Mouse (Mus musculus): Measurements from ENCODE around the gene Arrdc5. TPM values are rescaled to one million over a fixed set of nuclear protein-coding genes. Genes with fewer than 3 reads are reported as not detected.

Arrdc5 gene
- polyA plus RNA-seq, 1 experiment from 2014 or later, result not detected

DNA sequence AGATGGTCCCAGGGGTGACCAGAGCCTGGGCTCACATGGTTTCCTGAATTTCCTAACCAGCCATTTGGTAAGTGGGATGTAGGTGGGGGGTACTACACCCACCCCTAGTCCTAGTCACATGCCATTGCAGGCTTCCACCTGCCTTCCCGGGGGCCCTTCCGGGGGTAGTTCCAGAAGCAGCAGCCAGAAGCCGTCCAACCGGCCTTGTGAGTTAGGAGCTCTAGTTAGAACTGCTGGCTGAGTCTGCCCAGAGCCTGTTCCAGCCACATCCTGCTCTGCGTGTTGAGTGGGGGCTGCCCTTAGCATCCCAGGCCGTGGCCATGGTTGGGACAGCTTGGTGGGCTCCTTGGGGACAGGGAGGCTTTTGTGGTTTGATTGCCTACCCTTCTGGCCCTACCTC is 8.0 kb upstream of the Arrdc5 start:
- Histone ChIP-seq H3K4me3 (ENCODE audit: low read depth, low read length) (no peak overlapping the region), H3K4me2 (ENCODE audit: low read depth, low read length) (no peak overlapping the region), H3K9me3 (ENCODE audit: control insufficient read depth, low read length) (no peaks in the 10 kb centered on the region), H3K36me3 (ENCODE audit: control insufficient read depth, insufficient read depth, low read length) (no peaks in the 10 kb centered on the region), H3K27me3 (ENCODE audit: control insufficient read depth, insufficient read depth, low read length) (no peaks in the 10 kb centered on the region), H3K27ac (ENCODE audit: low read depth, low read length) (no peak overlapping the region), H3K9ac (replicated peaks; ENCODE audit: low read depth, low read length) (no peak overlapping the region), H3K4me1 (ENCODE audit: control insufficient read depth, insufficient read depth, low read length) (peaks cover 9% of the 10 kb centered on the region; the same call in 1 of the 2 replicates)
- ATAC-seq (ENCODE audit: low read depth), result no peak
- WGBS, result 78% methylated on average over 6 of the region's 6 CpGs

DNA sequence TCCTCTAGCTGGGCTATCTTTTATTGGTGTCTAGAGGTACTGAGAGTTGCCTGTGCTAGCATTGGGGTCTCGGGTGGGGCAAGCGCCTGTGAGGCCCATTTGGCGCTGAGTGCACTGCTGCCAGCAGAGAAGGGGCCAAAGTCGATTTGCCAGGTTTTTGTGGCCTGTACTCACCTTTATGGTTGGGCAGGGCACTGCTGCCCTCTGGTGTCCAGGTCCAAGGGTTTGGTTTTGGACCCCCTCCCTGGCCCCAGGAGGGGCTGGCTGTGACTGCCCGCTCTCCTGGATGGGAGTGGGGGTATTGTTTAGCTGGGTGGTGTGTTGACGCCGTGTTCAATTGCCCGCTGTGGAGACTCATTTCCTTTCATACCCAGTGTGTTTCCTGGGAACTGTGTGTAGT is 5.7 kb upstream of the Arrdc5 start:
- 72% methylated on average over 8 of the region's 8 CpGs for WGBS
- ATAC-seq (ENCODE audit: low read depth), result no peak
- Histone ChIP-seq H3K4me2 (ENCODE audit: low read depth, low read length) (no peak overlapping the region), H3K9me3 (ENCODE audit: control insufficient read depth, low read length) (no peaks in the 10 kb centered on the region), H3K9ac (replicated peaks; ENCODE audit: low read depth, low read length) (no peak overlapping the region), H3K27ac (ENCODE audit: low read depth, low read length) (no peak overlapping the region), H3K36me3 (ENCODE audit: control insufficient read depth, insufficient read depth, low read length) (no peaks in the 10 kb centered on the region), H3K27me3 (ENCODE audit: control insufficient read depth, insufficient read depth, low read length) (no peaks in the 10 kb centered on the region), H3K4me1 (ENCODE audit: control insufficient read depth, insufficient read depth, low read length) (peaks cover 9% of the 10 kb centered on the region; the same call in 1 of the 2 replicates), H3K4me3 (ENCODE audit: low read depth, low read length) (no peak overlapping the region)

DNA sequence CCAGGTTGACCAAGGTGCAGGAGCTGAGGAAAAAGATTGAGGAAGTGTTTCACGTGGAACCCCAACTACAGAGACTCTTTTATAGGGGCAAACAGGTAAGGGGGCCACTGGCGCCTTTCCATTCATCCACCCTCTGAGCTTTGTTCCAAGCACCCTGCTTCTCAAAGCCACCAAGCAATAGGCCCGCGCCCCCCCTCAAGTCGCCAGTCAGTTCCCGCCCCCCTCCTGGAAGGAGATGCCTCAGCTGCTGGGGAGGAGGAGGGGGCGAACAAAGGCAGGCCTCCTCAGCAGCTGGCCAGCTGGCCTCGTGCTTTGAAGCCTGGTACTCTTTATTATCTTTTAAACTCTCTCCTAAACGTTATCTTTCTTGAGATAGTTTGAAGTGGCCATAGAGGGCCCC is 5.1 kb upstream of the Arrdc5 start:
- no peaks in the 10 kb centered on the region for H3K9me3 ChIP-seq (ENCODE audit: control insufficient read depth, low read length)
- H3K9ac ChIP-seq (replicated peaks; ENCODE audit: low read depth, low read length), result no peak overlapping the region
- 20% methylated on average over 9 of the region's 9 CpGs for WGBS
- no peak for ATAC-seq (ENCODE audit: low read depth)
- no peaks in the 10 kb centered on the region for H3K36me3 ChIP-seq (ENCODE audit: control insufficient read depth, insufficient read depth, low read length)
- H3K4me3 ChIP-seq (ENCODE audit: low read depth, low read length), result no peak overlapping the region; the same call in 1 of the 2 replicates
- no peak overlapping the region for H3K27ac ChIP-seq (ENCODE audit: low read depth, low read length)
- peaks cover 9% of the 10 kb centered on the region; the same call in 1 of the 2 replicates for H3K4me1 ChIP-seq (ENCODE audit: control insufficient read depth, insufficient read depth, low read length)
- H3K27me3 ChIP-seq (ENCODE audit: control insufficient read depth, insufficient read depth, low read length), result no peaks in the 10 kb centered on the region
- H3K4me2 ChIP-seq (ENCODE audit: low read depth, low read length), result peak overlapping the region; percentile 75

DNA sequence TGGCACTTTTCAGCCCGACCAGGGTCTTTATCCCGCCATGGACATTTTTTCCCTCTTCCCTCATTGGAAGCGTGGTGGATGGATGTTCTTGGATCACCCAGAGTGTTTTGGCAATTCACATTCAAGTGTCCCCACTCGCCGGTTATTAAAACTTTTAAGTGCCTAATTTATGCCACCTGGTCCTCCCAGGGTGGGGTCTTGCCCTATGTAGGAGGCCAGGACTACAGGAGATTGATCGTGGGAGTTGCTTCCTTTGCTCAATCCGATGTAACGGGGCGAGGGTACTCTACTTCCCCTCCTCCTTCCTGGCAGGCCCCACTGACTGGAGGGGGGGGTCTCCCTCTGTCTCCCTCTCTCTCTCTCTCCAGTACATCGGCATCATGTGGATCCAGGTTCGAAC is 4.6 kb upstream of the Arrdc5 start:
- Histone ChIP-seq H3K4me2 (ENCODE audit: low read depth, low read length) (peak overlapping the region; percentile 75), H3K27me3 (ENCODE audit: control insufficient read depth, insufficient read depth, low read length) (no peaks in the 10 kb centered on the region), H3K27ac (ENCODE audit: low read depth, low read length) (no peak overlapping the region), H3K9ac (replicated peaks; ENCODE audit: low read depth, low read length) (0 out of 2 replicates have a peak overlapping the region, but pooled peaks have one; percentile 44), H3K9me3 (ENCODE audit: control insufficient read depth, low read length) (no peaks in the 10 kb centered on the region), H3K36me3 (ENCODE audit: control insufficient read depth, insufficient read depth, low read length) (no peaks in the 10 kb centered on the region), H3K4me1 (ENCODE audit: control insufficient read depth, insufficient read depth, low read length) (peaks cover 9% of the 10 kb centered on the region; the same call in 1 of the 2 replicates), H3K4me3 (ENCODE audit: low read depth, low read length) (peak overlapping the region; percentile 61)
- 8% methylated on average over 11 of the region's 11 CpGs for WGBS
- no peak for ATAC-seq (ENCODE audit: low read depth)

GRCm38 (mm10) chr17:56303847-56304586 is 3.9 kb upstream of the Arrdc5 start:
- Histone ChIP-seq H3K4me1 (ENCODE audit: control insufficient read depth, insufficient read depth, low read length) (peaks cover 9% of the 10 kb centered on the region; the same call in 1 of the 2 replicates), H3K36me3 (ENCODE audit: control insufficient read depth, insufficient read depth, low read length) (no peaks in the 10 kb centered on the region), H3K9me3 (ENCODE audit: control insufficient read depth, low read length) (no peaks in the 10 kb centered on the region), H3K9ac (replicated peaks; ENCODE audit: low read depth, low read length) (peak overlapping the region; percentile 44), H3K4me3 (ENCODE audit: low read depth, low read length) (peak overlapping the region; percentile 61), H3K4me2 (ENCODE audit: low read depth, low read length) (peak overlapping the region; percentile 75), H3K27me3 (ENCODE audit: control insufficient read depth, insufficient read depth, low read length) (no peaks in the 10 kb centered on the region), H3K27ac (ENCODE audit: low read depth, low read length) (no peak overlapping the region)
- under 1% methylated on average over 68 of the region's 68 CpGs for WGBS
- peak; percentile 95 for ATAC-seq (ENCODE audit: low read depth)

DNA sequence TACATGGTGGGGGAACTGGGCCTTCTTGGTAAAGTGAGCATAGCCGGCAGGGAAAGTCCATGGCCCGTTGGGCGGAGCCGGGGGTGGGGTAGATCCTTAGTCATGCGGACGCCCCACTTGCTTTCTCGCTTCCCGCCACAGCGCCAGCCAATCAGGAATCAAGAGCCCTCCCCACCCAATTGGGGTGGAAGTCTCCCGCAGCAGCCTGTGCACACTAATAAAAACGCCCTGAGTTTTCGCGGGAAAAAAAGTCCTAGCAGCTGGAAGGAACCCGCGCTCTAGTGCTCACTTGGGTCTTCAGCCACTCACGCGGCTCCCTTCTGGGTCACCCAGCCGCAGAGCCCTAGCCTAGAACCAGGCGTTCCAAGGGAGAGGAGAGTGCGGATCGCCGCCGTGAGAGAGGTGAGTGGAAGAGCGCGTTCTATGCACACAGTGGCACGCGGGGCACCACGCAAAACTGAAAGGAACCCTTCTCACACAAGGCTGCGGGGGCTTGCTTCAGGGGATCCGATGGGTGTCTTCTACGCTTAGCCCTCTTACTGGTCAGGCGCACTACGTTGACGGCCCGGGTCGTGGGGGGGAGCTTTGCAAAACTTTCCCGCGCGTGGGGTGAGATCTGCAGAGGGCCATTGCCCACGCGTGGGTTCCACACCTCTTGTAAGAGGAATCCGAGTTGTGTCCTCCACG is 3.2 kb upstream of the Arrdc5 start, which contains the start of gene Uhrf1:
TSS of gene Uhrf1 (plus strand) at position 162 of the 687 bp plus-strand sequence.
- no peaks in the 10 kb centered on the region for H3K27me3 ChIP-seq (ENCODE audit: control insufficient read depth, insufficient read depth, low read length)
- no peaks in the 10 kb centered on the region for H3K36me3 ChIP-seq (ENCODE audit: control insufficient read depth, insufficient read depth, low read length)
- WGBS, result under 1% methylated on average over 43 of the region's 43 CpGs
- H3K4me2 ChIP-seq (ENCODE audit: low read depth, low read length), result peak within 1 kb of the TSS; percentile 75
- H3K9ac ChIP-seq (replicated peaks; ENCODE audit: low read depth, low read length), result peak within 1 kb of the TSS; percentile 44
- H3K4me3 ChIP-seq (ENCODE audit: low read depth, low read length), result peak within 1 kb of the TSS; percentile 61
- no peak within 1 kb of the TSS for H3K27ac ChIP-seq (ENCODE audit: low read depth, low read length)
- peak; percentile 31 for ATAC-seq (ENCODE audit: low read depth)
- H3K4me1 ChIP-seq (ENCODE audit: control insufficient read depth, insufficient read depth, low read length), result peaks cover 9% of the 10 kb centered on the region; the same call in 1 of the 2 replicates
- H3K9me3 ChIP-seq (ENCODE audit: control insufficient read depth, low read length), result no peaks in the 10 kb centered on the region

DNA sequence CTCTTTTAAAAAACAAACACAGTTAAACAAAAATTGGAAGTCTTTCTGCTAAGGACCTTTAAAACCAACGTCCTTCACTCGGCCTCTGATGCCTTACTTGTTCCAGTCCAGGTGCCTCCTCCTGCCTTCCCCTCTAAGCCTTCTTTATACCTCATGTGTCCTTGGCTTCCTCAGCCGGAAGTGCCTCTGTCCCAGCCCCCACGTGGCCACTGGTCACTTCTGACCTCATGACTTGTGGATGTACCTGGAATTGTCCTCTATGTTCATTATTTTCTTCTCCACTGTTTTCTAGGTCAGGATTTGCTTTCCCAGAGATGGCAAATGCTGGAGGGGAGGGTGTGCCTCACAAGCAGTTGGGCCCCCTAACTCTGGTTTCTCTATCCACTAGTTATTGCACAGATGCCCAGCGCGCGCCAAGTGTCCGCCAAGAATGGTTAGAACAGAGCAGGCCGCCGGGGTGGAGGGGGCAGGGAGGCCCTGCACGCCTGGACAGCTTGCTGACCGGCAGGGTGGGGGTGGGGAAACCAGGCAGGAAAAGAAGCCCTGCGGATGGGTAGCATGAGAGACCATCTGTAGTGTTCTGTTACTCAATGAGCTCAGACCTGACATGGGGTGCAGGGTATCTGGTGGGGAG is 2.4 kb upstream of the Arrdc5 start:
- WGBS, result 23% methylated on average over 13 of the region's 13 CpGs
- H3K27ac ChIP-seq (ENCODE audit: low read depth, low read length), result no peak overlapping the region
- H3K9me3 ChIP-seq (ENCODE audit: control insufficient read depth, low read length), result no peaks in the 10 kb centered on the region
- no peak overlapping the region; the same call in 1 of the 2 replicates for H3K4me2 ChIP-seq (ENCODE audit: low read depth, low read length)
- H3K4me1 ChIP-seq (ENCODE audit: control insufficient read depth, insufficient read depth, low read length), result peaks cover 9% of the 10 kb centered on the region; the same call in 1 of the 2 replicates
- no peak for ATAC-seq (ENCODE audit: low read depth)
- H3K4me3 ChIP-seq (ENCODE audit: low read depth, low read length), result no peak overlapping the region
- H3K9ac ChIP-seq (replicated peaks; ENCODE audit: low read depth, low read length), result no peak overlapping the region
- H3K36me3 ChIP-seq (ENCODE audit: control insufficient read depth, insufficient read depth, low read length), result no peaks in the 10 kb centered on the region
- H3K27me3 ChIP-seq (ENCODE audit: control insufficient read depth, insufficient read depth, low read length), result no peaks in the 10 kb centered on the region

- Histone ChIP-seq H3K27ac (ENCODE audit: low read depth, low read length) (no peak overlapping the region), H3K36me3 (ENCODE audit: control insufficient read depth, insufficient read depth, low read length) (no peaks in the 10 kb centered on the region), H3K4me3 (ENCODE audit: low read depth, low read length) (no peak overlapping the region), H3K27me3 (ENCODE audit: control insufficient read depth, insufficient read depth, low read length) (no peaks in the 10 kb centered on the region), H3K4me2 (ENCODE audit: low read depth, low read length) (no peak overlapping the region), H3K9me3 (ENCODE audit: control insufficient read depth, low read length) (no peaks in the 10 kb centered on the region), H3K4me1 (ENCODE audit: control insufficient read depth, insufficient read depth, low read length) (no peaks in the 10 kb centered on the region), H3K9ac (replicated peaks; ENCODE audit: low read depth, low read length) (no peak overlapping the region)
- 98% methylated on average over 1 of the region's 1 CpGs for WGBS
- ATAC-seq (ENCODE audit: low read depth), result no peak
Observed at GRCm38 (mm10) chr17:56298238-56298637, 1.8 kb downstream of the Arrdc5 start.

All from neural tube, embryonic 14.5 days (tissue).